Mouse (Mus musculus) testis, adult 2 months (tissue): ENCODE data around the gene Hoxc10. TPM values are rescaled to one million over a fixed set of nuclear protein-coding genes. Genes with fewer than 3 reads are reported as not detected.

Experiments
- H3K27ac ChIP-seq: fragments of 200-500 bp; 2 replicates; pipeline ENCODE4 v1.5.1; 2012; ENCODE audit warnings: low read depth, low read length; ENCODE audit not compliant: control insufficient read depth, insufficient read depth
- H3K27me3 ChIP-seq: fragments of 200-500 bp; 2 replicates; pipeline ENCODE4 v1.6.1; 2012; ENCODE audit warnings: mild to moderate bottlenecking, low read length, moderate library complexity; ENCODE audit not compliant: control insufficient read depth, insufficient read depth
- H3K36me3 ChIP-seq: fragments of 200-500 bp; 2 replicates; pipeline ENCODE4 v1.6.1; 2012; ENCODE audit warnings: mild to moderate bottlenecking, low read length; ENCODE audit not compliant: control insufficient read depth, insufficient read depth
- H3K4me1 ChIP-seq: fragments of 200-500 bp; 2 replicates; pipeline ENCODE4 v1.6.1; 2012; ENCODE audit warnings: low read length; ENCODE audit not compliant: control insufficient read depth, insufficient read depth
- H3K4me3 ChIP-seq: fragments of 200-500 bp; 2 replicates; pipeline ENCODE4 v1.5.1; 2012; ENCODE audit warnings: low read depth, mild to moderate bottlenecking, low read length, moderate library complexity, mixed read lengths; ENCODE audit not compliant: control insufficient read depth
- CTCF ChIP-seq: fragments of 200-500 bp; IDR thresholded peaks from 2 replicates; pipeline ENCODE4 v1.5.1; 2012; ENCODE audit warnings: low read depth, mild to moderate bottlenecking, inconsistent platforms, low read length, moderate library complexity; ENCODE audit not compliant: control insufficient read depth, insufficient read depth, insufficient replicate concordance
- POLR2A ChIP-seq: fragments of 200-500 bp; IDR thresholded peaks from 2 replicates; pipeline ENCODE4 v1.6.1; 2012; ENCODE audit warnings: low read depth, mild to moderate bottlenecking, inconsistent platforms, low read length, moderate library complexity; ENCODE audit not compliant: control insufficient read depth
- polyA plus RNA-seq: library from polyadenylated mRNA; depleted of rRNA; stranded (reverse); fragments of >200 nt; gene quantifications from 2 replicates; pipeline ENCODE4 v1.2.3, GENCODE M21; 2012

Gene Hoxc10
- polyA plus RNA-seq, 1 experiment = 0.31 TPM

- peaks cover 33% of the 10 kb centered on the region for H3K4me1 ChIP-seq
- no peak overlapping the region for H3K27ac ChIP-seq
- H3K27me3 ChIP-seq = peaks cover 11% of the 10 kb centered on the region
- TF ChIP-seq CTCF = no peak
- no peak for TF ChIP-seq POLR2A
- H3K4me3 ChIP-seq = peak overlapping the region; percentile 3; the same call in 1 of the 2 replicates
- H3K36me3 ChIP-seq = no peaks in the 10 kb centered on the region
These were observed 44.4 kb downstream of the Hoxc10 start for GRCm38 (mm10) chr15:103010847-103011555.

DNA sequence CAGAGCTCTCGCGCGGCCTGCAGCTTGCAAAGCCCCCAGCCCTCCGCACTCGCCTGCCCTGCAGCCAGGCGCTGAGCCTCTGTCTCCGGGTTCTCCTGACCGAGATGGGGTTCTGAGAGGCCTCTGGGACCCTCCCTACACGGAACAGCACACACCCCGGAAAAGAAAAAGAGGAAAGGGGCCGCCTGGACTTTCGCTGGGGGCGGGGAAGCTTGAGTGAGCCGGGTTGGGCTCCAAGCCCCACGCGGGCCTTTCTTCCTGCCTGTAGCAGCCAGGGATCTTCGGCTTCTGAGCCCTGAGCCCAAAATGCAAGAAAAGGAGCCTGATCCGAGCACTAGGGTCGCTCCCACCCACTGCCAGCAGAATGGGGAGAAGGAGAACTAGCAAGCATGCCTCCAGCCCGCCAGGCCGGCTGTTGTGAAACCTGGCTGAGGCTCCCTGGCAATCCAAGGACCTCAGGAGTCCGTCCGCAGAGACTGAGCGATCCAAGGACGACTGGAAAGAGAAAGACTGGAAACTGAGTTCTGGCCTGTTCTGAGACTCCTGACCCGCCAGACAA lies 45.4 kb downstream of the Hoxc10 start:
- Histone ChIP-seq H3K36me3 (no peaks in the 10 kb centered on the region), H3K4me1 (peaks cover 33% of the 10 kb centered on the region), H3K27ac (no peak overlapping the region), H3K4me3 (no peak overlapping the region), H3K27me3 (peaks cover 11% of the 10 kb centered on the region)
- TF ChIP-seq POLR2A (0 out of 2 replicates have a peak, but pooled peaks have one; percentile 9), CTCF (no peak)

DNA sequence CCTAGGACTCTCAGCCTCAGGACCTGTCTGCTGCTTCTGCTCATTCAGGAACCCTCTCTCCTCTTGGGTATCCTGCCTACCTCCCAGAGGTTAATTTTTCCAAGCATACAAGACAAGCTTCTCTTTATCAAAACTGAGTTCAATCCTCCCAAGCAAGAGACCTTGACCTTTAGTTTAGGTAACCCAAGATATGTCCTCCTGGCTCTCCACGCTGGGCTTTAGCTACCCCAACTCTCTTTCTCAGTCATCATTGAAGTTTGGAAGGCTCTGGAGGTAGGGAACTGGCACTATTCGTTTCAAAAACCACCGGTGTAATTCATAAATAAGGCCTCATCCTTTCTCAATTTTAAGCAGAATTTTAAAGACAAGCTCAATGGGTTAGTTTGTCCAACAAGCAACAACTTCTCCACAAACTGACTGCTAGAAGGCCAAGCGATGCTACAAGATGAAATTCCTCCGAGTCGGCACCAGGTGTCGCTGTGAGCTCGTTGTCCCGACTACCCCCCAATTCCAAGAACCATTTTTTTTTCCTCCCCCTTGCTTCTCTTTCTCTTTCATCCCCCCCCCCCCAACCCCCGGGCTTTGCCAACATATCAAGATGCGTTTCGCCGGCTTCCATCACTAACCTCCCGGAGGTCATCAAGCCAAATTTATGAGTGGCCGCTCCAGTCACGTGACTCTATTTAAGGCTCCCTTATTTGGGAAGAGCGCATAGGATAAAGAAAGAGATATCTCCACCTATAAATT lies 46.8 kb downstream of the Hoxc10 start:
- no peak overlapping the region for H3K27ac ChIP-seq
- peaks cover 33% of the 10 kb centered on the region for H3K4me1 ChIP-seq
- H3K27me3 ChIP-seq = peaks cover 11% of the 10 kb centered on the region
- no peaks in the 10 kb centered on the region for H3K36me3 ChIP-seq
- H3K4me3 ChIP-seq = no peak overlapping the region; the same call in 1 of the 2 replicates
- TF ChIP-seq POLR2A = no peak
- TF ChIP-seq CTCF = peak; percentile 87

DNA sequence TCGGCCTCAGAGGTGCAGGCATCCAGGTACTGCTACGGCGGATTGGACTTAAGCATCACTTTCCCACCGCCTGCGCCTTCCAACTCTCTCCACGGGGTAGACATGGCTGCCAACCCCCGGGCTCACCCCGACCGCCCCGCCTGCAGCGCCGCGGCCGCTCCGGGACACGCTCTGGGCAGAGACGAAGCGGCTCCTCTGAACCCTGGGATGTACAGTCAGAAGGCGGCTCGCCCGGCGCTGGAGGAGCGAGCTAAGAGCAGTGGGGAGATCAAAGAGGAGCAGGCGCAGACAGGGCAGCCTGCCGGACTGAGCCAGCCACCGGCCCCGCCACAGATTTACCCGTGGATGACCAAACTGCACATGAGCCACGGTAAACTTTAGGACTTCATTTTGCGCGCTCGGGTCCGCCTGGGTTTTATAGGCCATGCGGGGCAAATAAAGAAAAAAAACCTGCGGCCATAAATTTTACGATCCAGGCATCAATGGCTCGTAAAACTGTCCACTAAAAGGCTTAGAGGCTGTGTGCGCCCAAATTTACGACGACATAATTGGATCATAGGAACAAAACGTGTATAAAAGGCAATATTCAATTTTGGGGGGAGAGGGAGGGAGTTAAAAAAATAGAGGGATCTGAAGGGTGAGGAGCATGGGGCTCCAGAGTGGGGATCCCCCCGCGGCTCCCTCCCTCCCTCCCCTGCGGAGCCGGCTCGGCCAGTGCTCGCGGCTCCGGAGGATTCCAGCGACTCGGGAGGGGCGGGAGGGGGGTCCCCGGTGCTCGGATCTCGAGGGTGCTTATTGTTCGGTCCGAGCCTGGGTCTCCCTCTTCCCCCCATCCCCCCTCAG lies 47.8 kb downstream of the Hoxc10 start:
- TF ChIP-seq CTCF (no peak), POLR2A (no peak)
- Histone ChIP-seq H3K4me1 (peaks cover 33% of the 10 kb centered on the region), H3K4me3 (peak overlapping the region; percentile 40), H3K27ac (no peak overlapping the region), H3K27me3 (peaks cover 11% of the 10 kb centered on the region), H3K36me3 (no peaks in the 10 kb centered on the region)

GRCm38 (mm10) chr15:103015009-103015399 lies 48.4 kb downstream of the Hoxc10 start:
- Histone ChIP-seq H3K4me3 (peak overlapping the region; percentile 40), H3K27me3 (peaks cover 11% of the 10 kb centered on the region), H3K4me1 (peaks cover 28% of the 10 kb centered on the region), H3K27ac (no peak overlapping the region), H3K36me3 (no peaks in the 10 kb centered on the region)
- TF ChIP-seq CTCF = no peak
- TF ChIP-seq POLR2A = no peak

GRCm38 (mm10) chr15:103015406-103016166 lies 49.0 kb downstream of the Hoxc10 start:
- H3K27ac ChIP-seq = no peak overlapping the region
- peaks cover 11% of the 10 kb centered on the region for H3K27me3 ChIP-seq
- no peaks in the 10 kb centered on the region for H3K36me3 ChIP-seq
- TF ChIP-seq POLR2A (no peak), CTCF (no peak)
- peaks cover 22% of the 10 kb centered on the region for H3K4me1 ChIP-seq
- peak overlapping the region; percentile 40 for H3K4me3 ChIP-seq
